Mouse (Mus musculus) hindbrain, embryonic 15.5 days (tissue): ENCODE results near the gene Kcnd1. TPM values are rescaled to one million over a fixed set of nuclear protein-coding genes. Genes with fewer than 3 reads are reported as not detected.

Source experiments
- ATAC-seq: fragments of 200-750 bp; cut with Nextera tagmentation; 2 replicates; pipeline ENCODE4 v1.8.0; 2017; ENCODE audit warnings: low read depth, moderate number of reproducible peaks, moderate TSS enrichment; ENCODE audit not compliant: low FRiP score
- H3K27ac ChIP-seq: fragments of 300-500 bp; sonication (generic); replicated peaks from 2 replicates; pipeline ENCODE4 v1.5.1; 2015; ENCODE audit warnings: mild to moderate bottlenecking, inconsistent platforms
- H3K27me3 ChIP-seq: fragments of 300-500 bp; sonication (generic); 2 replicates; pipeline ENCODE4 v1.6.1; 2015; ENCODE audit warnings: control low read depth, inconsistent platforms
- H3K36me3 ChIP-seq: fragments of 300-500 bp; sonication (generic); 2 replicates; pipeline ENCODE4 v1.6.1; 2015; ENCODE audit warnings: control low read depth, inconsistent platforms
- H3K4me1 ChIP-seq: fragments of 300-500 bp; sonication (generic); replicated peaks from 2 replicates; pipeline ENCODE4 v1.6.1; 2015; ENCODE audit warnings: control low read depth, inconsistent platforms
- H3K4me2 ChIP-seq: fragments of 300-500 bp; sonication (generic); 2 replicates; pipeline ENCODE4 v1.6.1; 2015; ENCODE audit warnings: moderate library complexity, mild to moderate bottlenecking, inconsistent platforms
- H3K4me3 ChIP-seq: fragments of 300-500 bp; sonication (generic); 2 replicates; pipeline ENCODE4 v1.5.1; 2015; ENCODE audit warnings: mild to moderate bottlenecking, inconsistent platforms
- H3K9ac ChIP-seq: fragments of 300-500 bp; sonication (generic); 2 replicates; pipeline ENCODE4 v1.6.1; 2015; ENCODE audit warnings: inconsistent platforms
- H3K9me3 ChIP-seq: fragments of 300-500 bp; sonication (generic); 2 replicates; pipeline ENCODE4 v1.6.1; 2016; ENCODE audit warnings: control low read depth, inconsistent platforms
- WGBS: fragments of 180-500 bp; shearing (Covaris S2); methylation state at CpG from one replicate; pipeline ENCODE4 v1.1.7; 2015; 5-methylcytosine and 5-hydroxymethylcytosine counted together
- polyA plus RNA-seq: library from polyadenylated mRNA; unstranded; fragments of >200 nt; fragmentation: Nextera tagmentation; extraction: Ambion mirVana; gene quantifications from 2 replicates; pipeline ENCODE4 v1.2.1, GENCODE M21; 2015

Kcnd1 gene
- polyA plus RNA-seq = 3.1 and 4.2 TPM in 2 replicates

DNA sequence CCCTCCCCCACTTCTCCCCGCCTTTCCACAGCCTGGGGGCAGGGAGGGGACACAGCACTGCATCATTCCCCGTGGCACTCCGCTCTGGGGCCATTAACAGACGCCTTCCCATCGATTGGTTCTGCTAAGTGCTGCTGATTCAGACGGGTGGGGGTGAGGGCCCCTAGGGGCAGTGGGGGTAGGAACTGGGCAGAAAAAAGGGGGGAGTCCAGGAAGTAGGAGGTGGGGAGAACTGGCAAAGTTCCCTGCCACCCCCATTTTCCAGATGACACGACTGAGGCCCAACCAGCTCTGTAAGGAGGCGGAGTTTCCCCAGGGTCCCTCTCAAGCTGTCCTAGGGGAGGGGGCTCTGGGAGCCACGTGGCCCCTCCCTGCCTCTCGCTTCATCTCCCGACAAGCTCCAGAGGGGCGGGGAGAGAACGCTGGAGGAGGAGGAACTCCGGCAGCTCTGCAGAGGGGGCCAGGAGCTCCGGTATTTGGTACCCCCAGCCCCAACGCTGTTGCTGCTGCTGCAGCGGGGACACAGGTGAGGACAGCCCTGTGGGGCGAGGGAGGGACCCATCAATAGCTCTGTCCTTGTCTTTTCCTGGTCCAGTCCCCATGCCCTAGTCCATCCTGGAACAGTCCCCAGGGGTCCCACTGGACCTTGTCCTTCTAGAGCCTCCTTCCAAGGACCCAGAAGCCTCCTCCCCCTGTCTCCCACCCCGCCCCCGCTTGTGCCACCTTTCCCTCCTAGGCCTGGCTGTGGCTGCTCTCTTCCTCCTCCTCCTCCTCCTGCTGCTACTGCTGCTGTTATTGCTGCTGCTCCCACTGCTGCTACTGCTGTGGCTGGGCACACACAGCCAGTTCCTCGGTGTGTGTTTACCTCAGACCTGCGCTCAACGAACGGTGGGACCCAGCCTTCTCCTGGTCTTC, at the start of gene Kcnd1:
Kcnd1 (plus strand) TSS at position 425 of the 915 bp plus-strand sequence.
- Histone ChIP-seq H3K4me3 (peak within 1 kb of the TSS; percentile 43), H3K27me3 (no peaks in the 10 kb centered on the region), H3K9me3 (no peaks in the 10 kb centered on the region), H3K27ac (no peak within 1 kb of the TSS), H3K4me1 (peaks cover 4% of the 10 kb centered on the region), H3K4me2 (peak within 1 kb of the TSS; percentile 66), H3K9ac (peak within 1 kb of the TSS; percentile 49), H3K36me3 (peaks cover 3% of the 10 kb centered on the region; the same call in 1 of the 2 replicates)
- 22% methylated on average over 19 of the region's 24 CpGs for WGBS
- ATAC-seq = peak; percentile 74

GRCm38 (mm10) chrX:7772766-7773165, 49.3 kb upstream of the Kcnd1 start:
- WGBS = 47% methylated on average over 2 of the region's 2 CpGs
- 0 out of 2 replicates have a peak, but pooled peaks cover 8% of the 10 kb centered on the region for H3K36me3 ChIP-seq
- no peaks in the 10 kb centered on the region for H3K4me1 ChIP-seq
- no peak overlapping the region for H3K27ac ChIP-seq
- H3K9ac ChIP-seq = no peak overlapping the region
- H3K27me3 ChIP-seq = no peaks in the 10 kb centered on the region
- no peaks in the 10 kb centered on the region for H3K9me3 ChIP-seq
- H3K4me3 ChIP-seq = no peak overlapping the region
- ATAC-seq = no peak
- H3K4me2 ChIP-seq = no peak overlapping the region

DNA sequence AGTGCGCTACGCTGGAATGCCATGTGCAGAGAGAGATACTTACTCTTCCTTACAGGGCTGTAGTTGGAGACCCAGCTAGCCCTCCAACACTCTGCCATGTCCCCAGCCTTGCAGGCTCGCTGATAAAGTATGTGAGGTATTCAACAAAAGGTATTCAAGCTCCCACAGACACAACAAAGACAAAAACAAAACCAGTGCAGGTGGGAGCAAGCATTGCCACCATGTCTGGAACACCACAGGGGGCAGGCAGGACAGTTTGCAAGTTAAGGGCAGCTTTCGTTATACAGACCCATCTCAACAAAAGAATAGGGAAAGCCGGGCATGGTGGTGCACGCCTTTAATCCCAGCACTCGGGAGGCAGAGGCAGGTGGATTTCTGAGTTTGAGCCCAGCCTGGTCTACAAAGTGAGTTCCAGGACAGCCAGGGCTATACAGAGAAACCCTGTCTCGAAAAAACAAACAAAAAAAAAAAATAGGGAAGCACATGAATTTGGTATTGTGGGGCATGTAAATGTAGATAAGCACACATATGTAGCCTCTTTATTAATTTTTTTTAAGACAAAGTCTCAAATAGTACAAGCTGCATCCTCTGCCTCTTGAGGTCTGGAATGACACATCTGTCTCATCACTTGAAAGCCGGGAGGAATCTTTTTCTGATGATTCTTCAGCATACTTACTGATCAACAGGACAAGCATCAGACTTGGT, 46.4 kb upstream of the Kcnd1 start:
- H3K36me3 ChIP-seq = no peaks in the 10 kb centered on the region
- no peaks in the 10 kb centered on the region for H3K9me3 ChIP-seq
- 72% methylated on average over 9 of the region's 9 CpGs for WGBS
- no peak overlapping the region for H3K27ac ChIP-seq
- no peak overlapping the region for H3K9ac ChIP-seq
- no peak overlapping the region for H3K4me3 ChIP-seq
- no peaks in the 10 kb centered on the region for H3K27me3 ChIP-seq
- no peak overlapping the region for H3K4me2 ChIP-seq
- H3K4me1 ChIP-seq = no peaks in the 10 kb centered on the region
- ATAC-seq = no peak

GRCm38 (mm10) chrX:7776329-7777082, 45.6 kb upstream of the Kcnd1 start:
- peak; percentile 59; the same call in 1 of the 2 replicates for ATAC-seq
- no peaks in the 10 kb centered on the region for H3K36me3 ChIP-seq
- no peaks in the 10 kb centered on the region for H3K27me3 ChIP-seq
- H3K4me3 ChIP-seq = no peak overlapping the region
- no peak overlapping the region for H3K4me2 ChIP-seq
- 49% methylated on average over 8 of the region's 8 CpGs for WGBS
- H3K4me1 ChIP-seq = no peaks in the 10 kb centered on the region
- H3K9ac ChIP-seq = no peak overlapping the region
- no peak overlapping the region for H3K27ac ChIP-seq
- H3K9me3 ChIP-seq = no peaks in the 10 kb centered on the region

GRCm38 (mm10) chrX:7778450-7779244, 43.4 kb upstream of the Kcnd1 start:
- Histone ChIP-seq H3K4me1 (no peaks in the 10 kb centered on the region), H3K27me3 (no peaks in the 10 kb centered on the region), H3K9ac (no peak overlapping the region), H3K36me3 (no peaks in the 10 kb centered on the region), H3K4me2 (no peak overlapping the region), H3K27ac (no peak overlapping the region), H3K9me3 (no peaks in the 10 kb centered on the region), H3K4me3 (no peak overlapping the region)
- 77% methylated on average over 7 of the region's 7 CpGs for WGBS
- ATAC-seq = no peak

- Histone ChIP-seq H3K4me2 (no peak overlapping the region), H3K36me3 (no peaks in the 10 kb centered on the region), H3K9ac (no peak overlapping the region), H3K9me3 (no peaks in the 10 kb centered on the region), H3K27me3 (no peaks in the 10 kb centered on the region), H3K4me3 (no peak overlapping the region), H3K4me1 (no peaks in the 10 kb centered on the region), H3K27ac (no peak overlapping the region)
- WGBS = 27% methylated on average over 3 of the region's 3 CpGs
- ATAC-seq = no peak
Observed at GRCm38 (mm10) chrX:7779294-7779693, 42.8 kb upstream of the Kcnd1 start.

GRCm38 (mm10) chrX:7782603-7783092, 39.4 kb upstream of the Kcnd1 start:
- Histone ChIP-seq H3K36me3 (no peaks in the 10 kb centered on the region), H3K4me2 (no peak overlapping the region), H3K27me3 (no peaks in the 10 kb centered on the region), H3K4me1 (no peaks in the 10 kb centered on the region), H3K4me3 (no peak overlapping the region), H3K9ac (no peak overlapping the region), H3K9me3 (no peaks in the 10 kb centered on the region), H3K27ac (no peak overlapping the region)
- no peak for ATAC-seq
- 84% methylated on average over 4 of the region's 4 CpGs for WGBS

GRCm38 (mm10) chrX:7789542-7790136, 32.5 kb upstream of the Kcnd1 start, which contains the start of gene Gripap1:
Gene Gripap1, plus strand, starts transcription at chrX:7789765.
- H3K9me3 ChIP-seq = no peaks in the 10 kb centered on the region
- 22% methylated on average over 24 of the region's 24 CpGs for WGBS
- no peaks in the 10 kb centered on the region for H3K36me3 ChIP-seq
- peak within 1 kb of the TSS; percentile 59 for H3K4me2 ChIP-seq
- peaks cover 7% of the 10 kb centered on the region for H3K4me1 ChIP-seq
- peak; percentile 91 for ATAC-seq
- H3K27ac ChIP-seq = peak within 1 kb of the TSS; percentile 78
- H3K9ac ChIP-seq = peak within 1 kb of the TSS; percentile 61
- H3K27me3 ChIP-seq = no peaks in the 10 kb centered on the region
- peak within 1 kb of the TSS; percentile 56 for H3K4me3 ChIP-seq

DNA sequence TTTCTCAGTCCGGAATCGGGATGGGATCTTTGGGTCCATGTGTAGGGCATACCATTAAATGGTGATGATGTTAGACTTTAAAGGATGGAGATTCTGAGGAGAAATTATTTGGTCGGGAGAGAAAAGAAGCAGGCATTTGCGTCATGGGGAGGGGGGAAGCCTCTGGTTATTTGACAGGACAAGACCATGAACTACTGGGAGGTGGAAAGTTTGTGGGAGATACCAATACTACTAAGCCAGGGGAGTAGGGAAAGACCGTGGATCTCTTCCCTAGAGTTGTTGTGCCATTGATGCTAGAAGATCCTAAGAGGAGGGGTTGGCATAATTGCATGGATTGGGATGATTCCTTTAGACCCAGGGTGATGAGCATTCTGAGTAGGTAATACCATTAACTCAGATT, 31.8 kb upstream of the Kcnd1 start:
- Histone ChIP-seq H3K4me2 (peak overlapping the region; percentile 59), H3K9ac (peak overlapping the region; percentile 61), H3K27me3 (no peaks in the 10 kb centered on the region), H3K9me3 (no peaks in the 10 kb centered on the region), H3K4me3 (peak overlapping the region; percentile 56), H3K36me3 (no peaks in the 10 kb centered on the region), H3K4me1 (peaks cover 7% of the 10 kb centered on the region), H3K27ac (peak overlapping the region; percentile 78)
- peak; percentile 3; the same call in 1 of the 2 replicates for ATAC-seq
- 17% methylated on average over 5 of the region's 5 CpGs for WGBS

GRCm38 (mm10) chrX:7793361-7793760, 28.7 kb upstream of the Kcnd1 start:
- H3K4me3 ChIP-seq = no peak overlapping the region
- WGBS = 49% methylated on average over 3 of the region's 3 CpGs
- H3K4me2 ChIP-seq = no peak overlapping the region
- no peak overlapping the region for H3K9ac ChIP-seq
- no peak for ATAC-seq
- H3K4me1 ChIP-seq = peaks cover 7% of the 10 kb centered on the region
- H3K27me3 ChIP-seq = no peaks in the 10 kb centered on the region
- no peaks in the 10 kb centered on the region for H3K9me3 ChIP-seq
- H3K36me3 ChIP-seq = peaks cover 7% of the 10 kb centered on the region; the same call in 1 of the 2 replicates
- no peak overlapping the region for H3K27ac ChIP-seq
